Mouse (Mus musculus) hindbrain, embryonic 11.5 days (tissue): ENCODE measurements around the gene Olfr683. TPM values are rescaled to one million over a fixed set of nuclear protein-coding genes. Genes with fewer than 3 reads are reported as not detected.
"Not testable (repeated sequence)": the region's sequence is repeated elsewhere in the genome, so short reads cannot be mapped to it uniquely, and the experiment has no call there.

Experiments used
- ATAC-seq: fragments of 200-750 bp; cut with Nextera tagmentation; 2 replicates; pipeline ENCODE4 v1.8.0; 2017; ENCODE audit warnings: mild to moderate bottlenecking, moderate TSS enrichment, moderate library complexity; ENCODE audit not compliant: low FRiP score
- DNase-seq: peaks from one replicate; pipeline ENCODE4 v3.0.0-alpha.2; 2015; ENCODE audit warnings: low spot score
- H3K27ac ChIP-seq: fragments of 300-500 bp; sonication (generic); 2 replicates; pipeline ENCODE4 v1.5.1; 2014; ENCODE audit warnings: mild to moderate bottlenecking, low read depth, low read length
- H3K27me3 ChIP-seq: fragments of 300-500 bp; sonication (generic); 2 replicates; pipeline ENCODE4 v1.6.1; 2014; ENCODE audit warnings: mild to moderate bottlenecking, low read length, moderate library complexity, mixed read lengths; ENCODE audit not compliant: control insufficient read depth, insufficient read depth
- H3K36me3 ChIP-seq: fragments of 300-500 bp; sonication (generic); 2 replicates; pipeline ENCODE4 v1.6.1; 2014; ENCODE audit warnings: mild to moderate bottlenecking, low read length, moderate library complexity, mixed read lengths; ENCODE audit not compliant: control insufficient read depth, insufficient read depth
- H3K4me1 ChIP-seq: fragments of 300-500 bp; sonication (generic); replicated peaks from 2 replicates; pipeline ENCODE4 v1.6.1; 2014; ENCODE audit warnings: low read length, mixed read lengths; ENCODE audit not compliant: control insufficient read depth, insufficient read depth
- H3K4me2 ChIP-seq: fragments of 300-500 bp; sonication (generic); replicated peaks from 2 replicates; pipeline ENCODE4 v1.6.1; 2014; ENCODE audit warnings: mild to moderate bottlenecking, low read depth, low read length
- H3K4me3 ChIP-seq: fragments of 300-500 bp; sonication (generic); 2 replicates; pipeline ENCODE4 v1.5.1; 2014; ENCODE audit warnings: low read depth, low read length
- H3K9ac ChIP-seq: fragments of 300-500 bp; sonication (generic); 2 replicates; pipeline ENCODE4 v1.6.1; 2014; ENCODE audit warnings: low read depth, low read length
- H3K9me3 ChIP-seq: fragments of 300-500 bp; sonication (generic); 2 replicates; pipeline ENCODE4 v1.6.1; 2016; ENCODE audit warnings: low read length; ENCODE audit not compliant: control insufficient read depth
- WGBS: fragments of 180-500 bp; shearing (Covaris S2); extraction: QIAGEN DNeasy Blood & Tissue Kit; methylation state at CpG from one replicate; pipeline ENCODE4 v1.1.7; 2014; 5-methylcytosine and 5-hydroxymethylcytosine counted together
- polyA plus RNA-seq: library from polyadenylated mRNA; unstranded; fragments of >200 nt; fragmentation: Nextera tagmentation; extraction: Ambion mirVana; gene quantifications from 2 replicates; pipeline ENCODE4 v1.2.1, GENCODE M21; 2014

Olfr683 gene
- polyA plus RNA-seq: not detected in 2 replicates

- Histone ChIP-seq H3K27me3 (no peaks in the 10 kb centered on the region), H3K4me2 (no peak within 1 kb of the TSS), H3K9me3 (no peaks in the 10 kb centered on the region), H3K4me1 (no peaks in the 10 kb centered on the region), H3K4me3 (no peak within 1 kb of the TSS), H3K27ac (no peak within 1 kb of the TSS), H3K36me3 (no peaks in the 10 kb centered on the region), H3K9ac (no peak within 1 kb of the TSS)
- 70% methylated on average over 1 of the region's 1 CpGs for WGBS
- DNase-seq: no peak
- ATAC-seq: no peak
Observed at GRCm38 (mm10) chr7:105146912-105147311, at the start of gene Olfr683. Gene Olfr683, minus strand, starts transcription at chr7:105147012.

GRCm38 (mm10) chr7:105185912-105186311 is 39.1 kb upstream of the Olfr683 start, which contains the start of gene Olfr685:
Gene Olfr685, minus strand, starts transcription at chr7:105186012.
- 95% methylated on average over 1 of the region's 1 CpGs for WGBS
- DNase-seq: no peak
- no peaks in the 10 kb centered on the region for H3K27me3 ChIP-seq
- H3K4me3 ChIP-seq: no peak within 1 kb of the TSS
- H3K9me3 ChIP-seq: no peaks in the 10 kb centered on the region
- ATAC-seq: no peak
- no peak within 1 kb of the TSS for H3K27ac ChIP-seq
- no peak within 1 kb of the TSS for H3K4me2 ChIP-seq
- H3K9ac ChIP-seq: no peak within 1 kb of the TSS
- H3K4me1 ChIP-seq: no peaks in the 10 kb centered on the region
- H3K36me3 ChIP-seq: no peaks in the 10 kb centered on the region

GRCm38 (mm10) chr7:105170773-105171172 is 24.0 kb upstream of the Olfr683 start:
- H3K9ac ChIP-seq: no peak overlapping the region
- peak; percentile 6 for DNase-seq
- 59% methylated on average over 4 of the region's 4 CpGs for WGBS

GRCm38 (mm10) chr7:105163553-105163952 is 16.7 kb upstream of the Olfr683 start, which contains the start of gene Olfr684:
Gene Olfr684, minus strand, starts transcription at chr7:105163653.
- Histone ChIP-seq H3K27ac (no peak within 1 kb of the TSS), H3K27me3 (no peaks in the 10 kb centered on the region), H3K4me3 (no peak within 1 kb of the TSS), H3K9ac (no peak within 1 kb of the TSS), H3K4me2 (no peak within 1 kb of the TSS), H3K36me3 (no peaks in the 10 kb centered on the region), H3K9me3 (no peaks in the 10 kb centered on the region), H3K4me1 (no peaks in the 10 kb centered on the region)
- ATAC-seq: no peak
- 67% methylated on average over 1 of the region's 1 CpGs for WGBS
- DNase-seq: no peak

More at GRCm38 (mm10) chr7:105170773-105171172, 24.0 kb upstream of the Olfr683 start:
- H3K36me3 ChIP-seq: no peaks in the 10 kb centered on the region
- no peaks in the 10 kb centered on the region for H3K9me3 ChIP-seq
- no peak for ATAC-seq
- no peak overlapping the region for H3K27ac ChIP-seq
- no peak overlapping the region for H3K4me3 ChIP-seq
- H3K4me2 ChIP-seq: no peak overlapping the region
- H3K4me1 ChIP-seq: no peaks in the 10 kb centered on the region
- H3K27me3 ChIP-seq: no peaks in the 10 kb centered on the region

GRCm38 (mm10) chr7:105141275-105141674 is 5.5 kb downstream of the Olfr683 start:
- H3K27ac ChIP-seq: no peak overlapping the region
- H3K4me1 ChIP-seq: no peaks in the 10 kb centered on the region
- H3K4me3 ChIP-seq: no peak overlapping the region
- H3K9me3 ChIP-seq: no peaks in the 10 kb centered on the region
- H3K36me3 ChIP-seq: no peaks in the 10 kb centered on the region
- H3K4me2 ChIP-seq: no peak overlapping the region
- 78% methylated on average over 2 of the region's 2 CpGs for WGBS
- ATAC-seq (no peak), DNase-seq (no peak)
- no peaks in the 10 kb centered on the region for H3K27me3 ChIP-seq
- H3K9ac ChIP-seq: no peak overlapping the region

GRCm38 (mm10) chr7:105116536-105116935 is 30.3 kb downstream of the Olfr683 start, which contains the start of gene Olfr681:
Gene Olfr681, plus strand, starts transcription at chr7:105116836.
- DNase-seq (no peak), ATAC-seq (no peak)
- Histone ChIP-seq H3K4me3 (no peak within 1 kb of the TSS), H3K9me3 (no peaks in the 10 kb centered on the region), H3K27ac (no peak within 1 kb of the TSS), H3K27me3 (no peaks in the 10 kb centered on the region), H3K36me3 (no peaks in the 10 kb centered on the region), H3K9ac (no peak within 1 kb of the TSS), H3K4me2 (no peak within 1 kb of the TSS), H3K4me1 (no peaks in the 10 kb centered on the region)

GRCm38 (mm10) chr7:105092717-105093116 is 54.1 kb downstream of the Olfr683 start, which contains the start of gene Olfr680-ps1:
Gene Olfr680-ps1, minus strand, starts transcription at chr7:105092817.
- not testable (repeated sequence) for H3K27ac ChIP-seq, H3K4me1 ChIP-seq, H3K4me3 ChIP-seq, H3K9me3 ChIP-seq, H3K9ac ChIP-seq, ATAC-seq, DNase-seq, H3K27me3 ChIP-seq, H3K4me2 ChIP-seq, H3K36me3 ChIP-seq

Other genes with a start within 250 kb of the Olfr683 start
- gene Olfr667, start 225.5 kb downstream of the Olfr683 start, polyA plus RNA-seq: not detected in 2 replicates
- gene Olfr668, start 219.0 kb downstream of the Olfr683 start, polyA plus RNA-seq: not detected in 2 replicates
- gene Olfr669, start 212.8 kb downstream of the Olfr683 start, polyA plus RNA-seq: not detected in 2 replicates
- gene Olfr670, start 184.4 kb downstream of the Olfr683 start, polyA plus RNA-seq: not detected in 2 replicates
- not detected in 2 replicates for gene Olfr671, start 167.9 kb downstream of the Olfr683 start, polyA plus RNA-seq
- gene Olfr672, start 145.0 kb downstream of the Olfr683 start, polyA plus RNA-seq: not detected in 2 replicates
- gene Olfr675, start 118.6 kb downstream of the Olfr683 start, polyA plus RNA-seq: not detected in 2 replicates
- gene Olfr676, start 114.3 kb downstream of the Olfr683 start, polyA plus RNA-seq: not detected in 2 replicates
- not detected in 2 replicates for gene Olfr677, start 95.6 kb downstream of the Olfr683 start, polyA plus RNA-seq
- not detected in 2 replicates for gene Olfr678, start 82.5 kb downstream of the Olfr683 start, polyA plus RNA-seq
- not detected in 2 replicates for gene Olfr679, start 65.8 kb downstream of the Olfr683 start, polyA plus RNA-seq
- gene Olfr680-ps1, start 54.2 kb downstream of the Olfr683 start, polyA plus RNA-seq: not detected in 2 replicates
- gene Olfr681, start 30.2 kb downstream of the Olfr683 start, polyA plus RNA-seq: not detected in 2 replicates
- 0.06 TPM in 1 of 2 replicates, not detected in the other for gene Olfr684, start 16.6 kb upstream of the Olfr683 start, polyA plus RNA-seq
- not detected in 2 replicates for gene Olfr685, start 39.0 kb upstream of the Olfr683 start, polyA plus RNA-seq
- not detected in 2 replicates for gene Olfr686, start 60.5 kb upstream of the Olfr683 start, polyA plus RNA-seq
- not detected in 2 replicates for gene Olfr688, start 141.1 kb upstream of the Olfr683 start, polyA plus RNA-seq
- gene Olfr689, start 164.2 kb upstream of the Olfr683 start, polyA plus RNA-seq: not detected in 2 replicates
- gene Olfr690, start 187.1 kb upstream of the Olfr683 start, polyA plus RNA-seq: not detected in 2 replicates
- gene Olfr691, start 195.3 kb upstream of the Olfr683 start, polyA plus RNA-seq: 0.39 TPM in 1 of 2 replicates, not detected in the other
- gene Olfr692, start 221.2 kb upstream of the Olfr683 start, polyA plus RNA-seq: not detected in 2 replicates
- gene Gm5901, start 228.0 kb upstream of the Olfr683 start, polyA plus RNA-seq: not detected in 2 replicates